Mouse (Mus musculus): Measurements from ENCODE around the gene Tmcc2. TPM values are rescaled to one million over a fixed set of nuclear protein-coding genes. Genes with fewer than 3 reads are reported as not detected.

The Tmcc2 gene
- 11.0 and 16.3 TPM in 2 replicates for polyA plus RNA-seq (2015; fragmentation: Nextera tagmentation; extraction: Ambion mirVana)

GRCm38 (mm10) chr1:132390691-132391579 is at the start of gene Tmcc2:
Gene Tmcc2, minus strand, starts transcription at chr1:132391281.
- Histone ChIP-seq H3K4me3 (ENCODE audit: low read length) (peak within 1 kb of the TSS; percentile 67), H3K9me3 (ENCODE audit: control insufficient read depth, low read length) (no peaks in the 10 kb centered on the region), H3K27me3 (ENCODE audit: control insufficient read depth, insufficient read depth, low read depth, low read length) (no peaks in the 10 kb centered on the region), H3K4me2 (ENCODE audit: low read depth, low read length) (peak within 1 kb of the TSS; percentile 94), H3K27ac (ENCODE audit: low read length) (peak within 1 kb of the TSS; percentile 58), H3K36me3 (ENCODE audit: control insufficient read depth, insufficient read depth, low read length) (no peaks in the 10 kb centered on the region), H3K9ac (ENCODE audit: low read length) (peak within 1 kb of the TSS; percentile 89), H3K4me1 (replicated peaks; ENCODE audit: control insufficient read depth, insufficient read depth, low read length) (peaks cover 35% of the 10 kb centered on the region)
- peak; percentile 34; the same call in 1 of the 2 replicates for ATAC-seq (ENCODE audit: low read depth)
- WGBS = under 1% methylated on average over 50 of the region's 50 CpGs

GRCm38 (mm10) chr1:132437389-132437788 is 46.3 kb upstream of the Tmcc2 start:
- 74% methylated on average over 5 of the region's 5 CpGs for WGBS
- Histone ChIP-seq H3K27me3 (ENCODE audit: control insufficient read depth, insufficient read depth, low read depth, low read length) (no peaks in the 10 kb centered on the region), H3K4me3 (ENCODE audit: low read length) (no peak overlapping the region), H3K36me3 (ENCODE audit: control insufficient read depth, insufficient read depth, low read length) (peaks cover 14% of the 10 kb centered on the region), H3K4me1 (replicated peaks; ENCODE audit: control insufficient read depth, insufficient read depth, low read length) (0 out of 2 replicates have a peak, but pooled peaks cover 4% of the 10 kb centered on the region), H3K27ac (ENCODE audit: low read length) (0 out of 2 replicates have a peak overlapping the region, but pooled peaks have one; percentile 11), H3K9ac (ENCODE audit: low read length) (no peak overlapping the region), H3K4me2 (ENCODE audit: low read depth, low read length) (no peak overlapping the region), H3K9me3 (ENCODE audit: control insufficient read depth, low read length) (peaks cover 3% of the 10 kb centered on the region)
- ATAC-seq (ENCODE audit: low read depth) = no peak

- WGBS = 69% methylated on average over 1 of the region's 1 CpGs
- peaks cover 3% of the 10 kb centered on the region for H3K9me3 ChIP-seq (ENCODE audit: control insufficient read depth, low read length)
- no peaks in the 10 kb centered on the region for H3K27me3 ChIP-seq (ENCODE audit: control insufficient read depth, insufficient read depth, low read depth, low read length)
- peak; percentile 31; the same call in 1 of the 2 replicates for ATAC-seq (ENCODE audit: low read depth)
- peaks cover 14% of the 10 kb centered on the region for H3K36me3 ChIP-seq (ENCODE audit: control insufficient read depth, insufficient read depth, low read length)
- H3K27ac ChIP-seq (ENCODE audit: low read length) = peak overlapping the region; percentile 60; the same call in 1 of the 2 replicates
- peaks cover 7% of the 10 kb centered on the region for H3K4me1 ChIP-seq (replicated peaks; ENCODE audit: control insufficient read depth, insufficient read depth, low read length)
- no peak overlapping the region for H3K4me3 ChIP-seq (ENCODE audit: low read length)
- no peak overlapping the region for H3K9ac ChIP-seq (ENCODE audit: low read length)
- H3K4me2 ChIP-seq (ENCODE audit: low read depth, low read length) = no peak overlapping the region
These were observed 45.9 kb upstream of the Tmcc2 start for GRCm38 (mm10) chr1:132436960-132437359.

GRCm38 (mm10) chr1:132436320-132436958 is 45.4 kb upstream of the Tmcc2 start:
- WGBS = 67% methylated on average over 4 of the region's 4 CpGs
- H3K9me3 ChIP-seq (ENCODE audit: control insufficient read depth, low read length) = peaks cover 3% of the 10 kb centered on the region
- peaks cover 12% of the 10 kb centered on the region for H3K4me1 ChIP-seq (replicated peaks; ENCODE audit: control insufficient read depth, insufficient read depth, low read length)
- H3K4me2 ChIP-seq (ENCODE audit: low read depth, low read length) = no peak overlapping the region
- peak overlapping the region; percentile 60 for H3K27ac ChIP-seq (ENCODE audit: low read length)
- ATAC-seq (ENCODE audit: low read depth) = peak; percentile 20; the same call in 1 of the 2 replicates
- no peak overlapping the region for H3K4me3 ChIP-seq (ENCODE audit: low read length)
- peaks cover 12% of the 10 kb centered on the region for H3K36me3 ChIP-seq (ENCODE audit: control insufficient read depth, insufficient read depth, low read length)
- H3K9ac ChIP-seq (ENCODE audit: low read length) = no peak overlapping the region
- no peaks in the 10 kb centered on the region for H3K27me3 ChIP-seq (ENCODE audit: control insufficient read depth, insufficient read depth, low read depth, low read length)

GRCm38 (mm10) chr1:132434032-132434431 is 43.0 kb upstream of the Tmcc2 start:
- WGBS = 86% methylated on average over 12 of the region's 12 CpGs
- no peak for ATAC-seq (ENCODE audit: low read depth)
- Histone ChIP-seq H3K27ac (ENCODE audit: low read length) (no peak overlapping the region), H3K27me3 (ENCODE audit: control insufficient read depth, insufficient read depth, low read depth, low read length) (no peaks in the 10 kb centered on the region), H3K9me3 (ENCODE audit: control insufficient read depth, low read length) (no peaks in the 10 kb centered on the region), H3K4me2 (ENCODE audit: low read depth, low read length) (no peak overlapping the region), H3K36me3 (ENCODE audit: control insufficient read depth, insufficient read depth, low read length) (no peaks in the 10 kb centered on the region), H3K9ac (ENCODE audit: low read length) (no peak overlapping the region), H3K4me1 (replicated peaks; ENCODE audit: control insufficient read depth, insufficient read depth, low read length) (peaks cover 12% of the 10 kb centered on the region), H3K4me3 (ENCODE audit: low read length) (no peak overlapping the region)

- H3K4me2 ChIP-seq (ENCODE audit: low read depth, low read length) = no peak overlapping the region
- H3K4me1 ChIP-seq (replicated peaks; ENCODE audit: control insufficient read depth, insufficient read depth, low read length) = peaks cover 12% of the 10 kb centered on the region
- no peaks in the 10 kb centered on the region for H3K9me3 ChIP-seq (ENCODE audit: control insufficient read depth, low read length)
- H3K4me3 ChIP-seq (ENCODE audit: low read length) = no peak overlapping the region
- 43% methylated on average over 5 of the region's 5 CpGs for WGBS
- no peak overlapping the region for H3K27ac ChIP-seq (ENCODE audit: low read length)
- no peak overlapping the region for H3K9ac ChIP-seq (ENCODE audit: low read length)
- H3K36me3 ChIP-seq (ENCODE audit: control insufficient read depth, insufficient read depth, low read length) = no peaks in the 10 kb centered on the region
- ATAC-seq (ENCODE audit: low read depth) = no peak
- no peaks in the 10 kb centered on the region for H3K27me3 ChIP-seq (ENCODE audit: control insufficient read depth, insufficient read depth, low read depth, low read length)
These were observed 42.3 kb upstream of the Tmcc2 start for GRCm38 (mm10) chr1:132433349-132433748.

- Histone ChIP-seq H3K9ac (ENCODE audit: low read length) (no peak overlapping the region), H3K36me3 (ENCODE audit: control insufficient read depth, insufficient read depth, low read length) (no peaks in the 10 kb centered on the region), H3K27ac (ENCODE audit: low read length) (no peak overlapping the region), H3K4me2 (ENCODE audit: low read depth, low read length) (no peak overlapping the region), H3K4me1 (replicated peaks; ENCODE audit: control insufficient read depth, insufficient read depth, low read length) (peaks cover 12% of the 10 kb centered on the region), H3K27me3 (ENCODE audit: control insufficient read depth, insufficient read depth, low read depth, low read length) (no peaks in the 10 kb centered on the region), H3K9me3 (ENCODE audit: control insufficient read depth, low read length) (no peaks in the 10 kb centered on the region), H3K4me3 (ENCODE audit: low read length) (no peak overlapping the region)
- no peak for ATAC-seq (ENCODE audit: low read depth)
- 40% methylated on average over 9 of the region's 9 CpGs for WGBS
These were observed 40.6 kb upstream of the Tmcc2 start for GRCm38 (mm10) chr1:132431716-132432115.

- Histone ChIP-seq H3K4me1 (replicated peaks; ENCODE audit: control insufficient read depth, insufficient read depth, low read length) (peaks cover 12% of the 10 kb centered on the region), H3K27me3 (ENCODE audit: control insufficient read depth, insufficient read depth, low read depth, low read length) (no peaks in the 10 kb centered on the region), H3K4me2 (ENCODE audit: low read depth, low read length) (no peak overlapping the region), H3K9me3 (ENCODE audit: control insufficient read depth, low read length) (no peaks in the 10 kb centered on the region), H3K27ac (ENCODE audit: low read length) (no peak overlapping the region), H3K9ac (ENCODE audit: low read length) (no peak overlapping the region), H3K4me3 (ENCODE audit: low read length) (no peak overlapping the region), H3K36me3 (ENCODE audit: control insufficient read depth, insufficient read depth, low read length) (no peaks in the 10 kb centered on the region)
- WGBS = 73% methylated on average over 3 of the region's 3 CpGs
- ATAC-seq (ENCODE audit: low read depth) = no peak
These were observed 39.7 kb upstream of the Tmcc2 start for GRCm38 (mm10) chr1:132430818-132431217.

- no peak for ATAC-seq (ENCODE audit: low read depth)
- no peaks in the 10 kb centered on the region for H3K27me3 ChIP-seq (ENCODE audit: control insufficient read depth, insufficient read depth, low read depth, low read length)
These were observed 34.5 kb upstream of the Tmcc2 start for GRCm38 (mm10) chr1:132425600-132425999.

More at GRCm38 (mm10) chr1:132425600-132425999, 34.5 kb upstream of the Tmcc2 start:
- H3K4me2 ChIP-seq (ENCODE audit: low read depth, low read length) = no peak overlapping the region
- H3K9me3 ChIP-seq (ENCODE audit: control insufficient read depth, low read length) = no peaks in the 10 kb centered on the region
- no peak overlapping the region for H3K27ac ChIP-seq (ENCODE audit: low read length)
- H3K36me3 ChIP-seq (ENCODE audit: control insufficient read depth, insufficient read depth, low read length) = peaks cover 4% of the 10 kb centered on the region
- no peak overlapping the region for H3K9ac ChIP-seq (ENCODE audit: low read length)
- no peaks in the 10 kb centered on the region for H3K4me1 ChIP-seq (replicated peaks; ENCODE audit: control insufficient read depth, insufficient read depth, low read length)
- no peak overlapping the region for H3K4me3 ChIP-seq (ENCODE audit: low read length)

Measured in lung, embryonic 16.5 days (tissue).